Mouse (Mus musculus) ovary, postnatal 10 days (tissue): ENCODE measurements around the gene Gna14.
A peak's percentile ranks its signal among the peaks of the same experiment; 100 is the strongest.

Source experiments
- DNase-seq: peaks from one replicate; pipeline ENCODE4 v3.0.0; 2022; ENCODE audit warnings: low spot score

The Gna14 gene

GRCm38 (mm10) chr19:16435531-16436231 lies at the start of gene Gna14:
Gene Gna14 (plus strand): TSS chr19:16435762.
- DNase-seq = peak; percentile 58

GRCm38 (mm10) chr19:16386514-16386913 lies 49.0 kb upstream of the Gna14 start:
- DNase-seq = no peak

- no peak for DNase-seq
Observed at GRCm38 (mm10) chr19:16390192-16390795, 45.3 kb upstream of the Gna14 start.

GRCm38 (mm10) chr19:16394381-16394780 lies 41.2 kb upstream of the Gna14 start:
- DNase-seq = no peak

GRCm38 (mm10) chr19:16403101-16403500 lies 32.5 kb upstream of the Gna14 start:
- no peak for DNase-seq

- DNase-seq = no peak
Observed at GRCm38 (mm10) chr19:16407727-16408126, 27.8 kb upstream of the Gna14 start.

GRCm38 (mm10) chr19:16411302-16411701 lies 24.3 kb upstream of the Gna14 start:
- DNase-seq = no peak

- no peak for DNase-seq
Observed at GRCm38 (mm10) chr19:16418086-16418663, 17.4 kb upstream of the Gna14 start.

- DNase-seq = no peak
Observed at GRCm38 (mm10) chr19:16425596-16425995, 10.0 kb upstream of the Gna14 start.

GRCm38 (mm10) chr19:16431368-16431767 lies 4.2 kb upstream of the Gna14 start:
- DNase-seq = no peak

GRCm38 (mm10) chr19:16434879-16435278 lies 683 bp upstream of the Gna14 start:
- DNase-seq = no peak

GRCm38 (mm10) chr19:16436335-16437169 lies 990 bp downstream of the Gna14 start:
- DNase-seq = no peak

- DNase-seq = no peak
Observed at GRCm38 (mm10) chr19:16437170-16437483, 1.6 kb downstream of the Gna14 start.

GRCm38 (mm10) chr19:16437906-16438305 lies 2.3 kb downstream of the Gna14 start:
- no peak for DNase-seq

GRCm38 (mm10) chr19:16439278-16439677 lies 3.7 kb downstream of the Gna14 start:
- DNase-seq = no peak

GRCm38 (mm10) chr19:16439834-16440233 lies 4.3 kb downstream of the Gna14 start:
- DNase-seq = no peak

- DNase-seq = no peak
Observed at GRCm38 (mm10) chr19:16441329-16441728, 5.8 kb downstream of the Gna14 start.

- no peak for DNase-seq
Observed at GRCm38 (mm10) chr19:16443335-16443734, 7.8 kb downstream of the Gna14 start.

GRCm38 (mm10) chr19:16446612-16447011 lies 11.1 kb downstream of the Gna14 start:
- DNase-seq = no peak

GRCm38 (mm10) chr19:16447832-16448621 lies 12.5 kb downstream of the Gna14 start:
- DNase-seq = no peak

GRCm38 (mm10) chr19:16448796-16449195 lies 13.2 kb downstream of the Gna14 start:
- DNase-seq = no peak

- DNase-seq = no peak
Observed at GRCm38 (mm10) chr19:16450824-16451223, 15.3 kb downstream of the Gna14 start.
